Mouse (Mus musculus) kidney, adult 11 months (tissue): ENCODE data around the gene Slc5a3.

Source experiments
- DNase-seq: peaks from one replicate; pipeline ENCODE4 v3.0.0; 2022

Slc5a3 gene

DNA sequence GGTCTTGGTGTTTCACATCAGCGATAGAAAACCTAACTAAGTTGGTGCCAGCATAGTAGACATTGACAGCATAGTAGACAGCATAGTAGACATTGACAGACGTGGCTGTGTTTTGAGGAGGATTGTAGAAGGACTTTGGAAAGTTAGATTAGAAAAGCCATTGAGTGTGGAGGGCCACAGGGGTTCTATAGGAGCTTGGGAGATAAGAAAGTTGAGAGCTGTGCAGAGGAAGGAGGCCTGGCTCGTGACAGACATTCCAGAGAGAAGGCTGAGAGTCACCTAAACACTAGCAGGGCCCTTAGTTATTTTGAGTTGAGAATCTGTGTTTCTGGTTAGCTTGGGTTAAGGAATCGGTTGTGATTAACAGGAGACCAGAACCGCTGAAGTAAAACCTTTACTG is 69.5 kb downstream of the Slc5a3 start:
- DNase-seq = no peak

DNA sequence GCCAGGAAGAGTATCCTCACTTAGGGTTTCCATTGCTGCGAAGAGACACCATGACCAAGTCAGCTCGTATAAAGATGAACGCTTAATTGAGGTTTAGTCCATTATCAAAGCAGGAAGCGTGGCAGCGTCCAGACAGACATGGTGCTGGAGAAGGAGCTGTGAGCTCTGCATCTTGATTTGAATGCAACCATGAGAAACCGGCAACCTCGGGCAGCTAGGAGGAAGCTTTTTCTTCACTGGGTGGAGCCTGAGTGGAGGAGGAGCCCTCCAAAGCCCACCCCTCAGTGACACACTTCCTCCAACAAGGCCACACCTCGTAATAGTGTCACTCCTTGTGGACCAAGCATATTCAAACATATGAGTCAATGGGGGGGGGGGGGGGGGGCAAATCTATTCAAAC is 71.7 kb downstream of the Slc5a3 start:
- no peak for DNase-seq

DNA sequence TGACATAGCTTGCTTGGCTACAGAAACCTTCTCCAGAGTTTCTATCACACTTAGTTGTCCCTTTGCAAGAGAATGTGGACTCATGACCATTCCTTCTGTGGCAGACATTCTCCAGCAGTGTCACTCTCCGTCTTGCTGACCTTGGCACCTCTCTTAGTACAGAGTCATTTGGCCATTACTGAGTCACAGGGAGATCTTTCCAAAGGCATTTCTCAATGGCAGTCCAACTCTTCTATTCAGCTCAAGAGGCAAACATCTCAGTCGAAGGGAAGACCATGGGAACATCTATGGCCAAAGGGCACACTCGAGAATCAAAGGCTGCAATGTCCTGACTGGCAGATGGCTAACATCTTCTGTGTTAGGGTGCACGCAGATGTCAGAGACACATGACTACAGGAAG is 74.4 kb downstream of the Slc5a3 start:
- no peak for DNase-seq

DNA sequence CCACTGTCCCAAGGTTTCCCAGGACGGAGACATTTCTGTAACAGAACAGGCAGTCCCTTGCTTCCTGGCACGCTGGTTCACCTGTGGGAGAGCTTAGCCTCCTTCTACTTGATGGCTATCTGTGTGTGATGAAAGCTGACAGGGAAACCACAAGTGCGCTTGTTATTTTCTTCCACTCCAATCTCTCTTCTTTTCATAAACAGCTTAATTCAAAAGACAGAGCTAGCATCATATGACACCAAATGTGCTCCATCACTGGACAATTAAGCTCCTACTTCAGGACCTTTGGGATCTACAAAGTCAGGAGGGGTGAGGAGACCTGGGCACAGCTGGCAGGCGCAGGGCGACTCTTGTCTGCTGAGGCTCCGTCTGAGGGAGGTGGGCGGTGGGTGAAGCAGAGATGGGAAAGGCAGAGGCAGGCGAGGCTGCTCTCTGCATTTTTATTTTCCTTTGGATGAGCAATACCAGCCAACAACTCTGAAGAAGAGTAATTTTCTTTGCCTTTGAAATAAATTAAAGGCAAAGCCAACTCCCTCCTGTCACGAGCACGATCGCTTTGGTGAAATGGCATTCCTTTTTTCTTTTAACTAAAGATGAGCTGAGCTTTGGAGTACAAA is 76.1 kb downstream of the Slc5a3 start:
- no peak for DNase-seq

DNA sequence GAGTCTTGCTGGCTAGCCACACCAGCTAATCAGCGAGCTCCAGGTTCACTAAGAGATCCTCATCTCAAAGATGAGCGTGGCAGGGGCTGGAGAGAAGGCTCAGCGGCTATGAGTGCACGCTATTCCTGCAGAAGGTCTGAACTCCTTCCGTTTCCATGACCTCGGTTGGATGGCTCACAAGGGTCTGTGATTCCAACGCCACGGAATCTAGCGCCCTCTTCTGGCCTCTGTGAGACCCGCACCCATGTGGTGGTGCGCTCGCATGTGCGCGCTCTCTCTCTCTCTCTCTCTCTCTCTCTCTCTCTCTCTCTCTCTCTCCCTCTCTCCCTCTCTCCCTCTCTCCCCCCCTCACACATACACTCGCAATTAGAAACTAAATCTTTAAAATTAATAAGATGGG is 78.2 kb downstream of the Slc5a3 start:
- no peak for DNase-seq
